Mouse (Mus musculus) E14TG2a.4 (cell line): ENCODE data around the gene Dpep1.

Experiments used
- H3K27me3 ChIP-seq: 2 replicates; pipeline ENCODE4 v1.6.1; 2014; ENCODE audit warnings: low read length, control low read depth; ENCODE audit not compliant: insufficient read depth
- H3K36me3 ChIP-seq: 2 replicates; pipeline ENCODE4 v1.6.1; 2014; ENCODE audit warnings: low read length, control low read depth; ENCODE audit not compliant: insufficient read depth
- H3K4me1 ChIP-seq: replicated peaks from 2 replicates; pipeline ENCODE4 v1.6.1; 2014; ENCODE audit warnings: low read depth, low read length, control low read depth
- H3K4me3 ChIP-seq: replicated peaks from 2 replicates; pipeline ENCODE4 v1.5.1; 2014; ENCODE audit warnings: mild to moderate bottlenecking, low read length
- H3K9me3 ChIP-seq: 2 replicates; pipeline ENCODE4 v1.6.1; 2014; ENCODE audit warnings: low read length, control low read depth
- CTCF ChIP-seq: conservative IDR thresholded peaks from 2 replicates; pipeline ENCODE4 v1.5.1; 2014; ENCODE audit warnings: low read length
- NANOG ChIP-seq: IDR thresholded peaks from 2 replicates; pipeline ENCODE4 v1.6.1; 2014; ENCODE audit warnings: borderline replicate concordance, low read length, mixed read lengths
- POU5F1 ChIP-seq: IDR thresholded peaks from 2 replicates; pipeline ENCODE4 v1.6.1; 2014; ENCODE audit warnings: low read length, borderline replicate concordance

The Dpep1 gene

GRCm38 (mm10) chr8:123250940-123251339 lies 64.9 kb downstream of the Dpep1 start:
- H3K36me3 ChIP-seq: peaks cover 66% of the 10 kb centered on the region
- no peak for TF ChIP-seq NANOG
- no peak for TF ChIP-seq CTCF
- no peak for TF ChIP-seq POU5F1
- peaks cover 34% of the 10 kb centered on the region for H3K4me1 ChIP-seq
- no peaks in the 10 kb centered on the region for H3K9me3 ChIP-seq
- H3K4me3 ChIP-seq: no peak overlapping the region
- peaks cover 14% of the 10 kb centered on the region for H3K27me3 ChIP-seq
